Mouse (Mus musculus) midbrain, embryonic 11.5 days (tissue): Measurements from ENCODE around the gene Sgk1. TPM values are rescaled to one million over a fixed set of nuclear protein-coding genes. Genes with fewer than 3 reads are reported as not detected.

Experiments used
- ATAC-seq: fragments of 200-750 bp; cut with Nextera tagmentation; 2 replicates; pipeline ENCODE4 v1.8.0; 2017; ENCODE audit warnings: moderate TSS enrichment, moderate library complexity; ENCODE audit not compliant: low FRiP score
- DNase-seq: peaks from one replicate; pipeline ENCODE4 v3.0.0; 2015; ENCODE audit warnings: low spot score; ENCODE audit errors: missing footprints
- H3K27ac ChIP-seq: fragments of 300-500 bp; sonication (generic); 2 replicates; pipeline ENCODE4 v1.5.1; 2014; ENCODE audit warnings: low read depth, low read length
- H3K27me3 ChIP-seq: fragments of 300-500 bp; sonication (generic); 2 replicates; pipeline ENCODE4 v1.6.1; 2014; ENCODE audit warnings: mild to moderate bottlenecking, low read length, moderate library complexity, mixed read lengths; ENCODE audit not compliant: control insufficient read depth, insufficient read depth
- H3K36me3 ChIP-seq: fragments of 300-500 bp; sonication (generic); 2 replicates; pipeline ENCODE4 v1.6.1; 2014; ENCODE audit warnings: mild to moderate bottlenecking, low read length, moderate library complexity, mixed read lengths; ENCODE audit not compliant: control insufficient read depth, insufficient read depth
- H3K4me1 ChIP-seq: fragments of 300-500 bp; sonication (generic); 2 replicates; pipeline ENCODE4 v1.6.1; 2014; ENCODE audit warnings: low read length; ENCODE audit not compliant: control insufficient read depth, insufficient read depth
- H3K4me2 ChIP-seq: fragments of 300-500 bp; sonication (generic); 2 replicates; pipeline ENCODE4 v1.6.1; 2014; ENCODE audit warnings: mild to moderate bottlenecking, moderate library complexity
- H3K4me3 ChIP-seq: fragments of 300-500 bp; sonication (generic); 2 replicates; pipeline ENCODE4 v1.5.1; 2014; ENCODE audit warnings: low read depth, low read length
- H3K9ac ChIP-seq: fragments of 300-500 bp; sonication (generic); 2 replicates; pipeline ENCODE4 v1.6.1; 2014; ENCODE audit warnings: low read length
- H3K9me3 ChIP-seq: fragments of 300-500 bp; sonication (generic); 2 replicates; pipeline ENCODE4 v1.6.1; 2016; ENCODE audit warnings: low read length; ENCODE audit not compliant: control insufficient read depth
- WGBS: fragments of 180-500 bp; shearing (Covaris S2); extraction: QIAGEN DNeasy Blood & Tissue Kit; methylation state at CpG from one replicate; pipeline ENCODE4 v1.1.7; 2014; 5-methylcytosine and 5-hydroxymethylcytosine counted together
- polyA plus RNA-seq: library from polyadenylated mRNA; unstranded; fragments of >200 nt; fragmentation: Nextera tagmentation; extraction: Ambion mirVana; gene quantifications from 2 replicates; pipeline ENCODE4 v1.2.1, GENCODE M21; 2014

Sgk1 gene
- polyA plus RNA-seq, 1 experiment from 2014 or later: 20.8 TPM

DNA sequence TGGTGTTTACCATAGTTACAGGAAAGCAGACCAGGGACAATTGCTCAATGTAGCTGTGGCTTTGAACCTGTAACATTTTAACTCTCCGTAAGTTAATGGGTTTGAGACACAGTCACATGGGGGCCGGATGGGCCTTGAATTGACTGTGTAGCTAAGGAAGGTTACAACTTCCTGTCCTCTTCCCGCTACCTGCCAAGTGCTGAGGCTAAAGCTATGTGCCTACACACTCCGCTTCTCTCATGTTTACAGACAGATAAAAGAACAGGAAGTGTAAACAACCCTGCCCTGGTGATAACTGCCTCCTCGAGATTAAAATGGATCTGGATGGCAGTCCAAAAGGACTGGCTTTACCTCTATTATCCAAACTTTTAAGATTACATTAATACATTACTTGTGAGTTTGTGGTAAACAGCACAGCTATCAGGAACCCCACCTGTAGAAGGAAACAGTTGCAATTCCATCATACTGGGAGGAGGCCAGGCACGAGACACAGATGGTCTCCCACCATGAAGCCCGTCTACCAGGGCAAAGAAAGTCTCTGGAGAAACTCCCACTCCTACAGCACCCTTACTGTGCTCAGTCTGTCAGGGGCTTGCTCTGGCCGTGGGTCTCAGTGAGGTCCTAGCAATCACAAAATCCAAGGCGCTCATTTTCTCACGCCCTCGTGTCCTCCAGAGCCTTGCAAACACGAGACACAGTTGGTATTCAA, 54.7 kb downstream of the Sgk1 start:
- Histone ChIP-seq H3K27ac (no peak overlapping the region), H3K4me3 (no peak overlapping the region), H3K9me3 (no peaks in the 10 kb centered on the region), H3K27me3 (no peaks in the 10 kb centered on the region), H3K36me3 (no peaks in the 10 kb centered on the region), H3K4me2 (no peak overlapping the region), H3K9ac (no peak overlapping the region), H3K4me1 (peaks cover 5% of the 10 kb centered on the region)
- ATAC-seq (peak; percentile 35; the same call in 1 of the 2 replicates), DNase-seq (peak; percentile 21)
- WGBS: 47% methylated on average over 12 of the region's 12 CpGs

DNA sequence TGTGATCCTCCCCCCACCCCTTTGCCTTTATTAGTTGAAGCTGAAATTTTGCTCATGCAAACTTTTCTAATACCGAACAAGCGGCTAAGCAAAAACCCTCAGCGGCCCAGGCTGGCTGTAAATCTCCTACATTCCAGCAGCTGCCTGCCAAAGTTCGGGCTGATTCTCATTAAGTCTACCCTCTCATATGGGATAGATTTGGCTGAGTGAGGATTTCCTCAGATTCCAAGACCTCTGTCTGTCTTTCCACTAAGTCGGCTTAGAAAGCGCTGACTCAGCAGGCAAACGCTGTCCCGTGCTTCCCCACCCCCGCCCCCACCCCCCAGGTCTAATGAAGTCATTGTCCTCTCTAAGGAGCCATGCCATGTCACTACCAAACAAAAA, 55.2 kb downstream of the Sgk1 start:
- 11% methylated on average over 9 of the region's 9 CpGs for WGBS
- H3K27ac ChIP-seq: no peak overlapping the region
- no peak overlapping the region for H3K9ac ChIP-seq
- H3K27me3 ChIP-seq: no peaks in the 10 kb centered on the region
- H3K9me3 ChIP-seq: no peaks in the 10 kb centered on the region
- no peak overlapping the region for H3K4me3 ChIP-seq
- H3K4me2 ChIP-seq: no peak overlapping the region
- no peaks in the 10 kb centered on the region for H3K36me3 ChIP-seq
- peak; percentile 88 for DNase-seq
- ATAC-seq: peak; percentile 22; the same call in 1 of the 2 replicates
- peaks cover 5% of the 10 kb centered on the region for H3K4me1 ChIP-seq

DNA sequence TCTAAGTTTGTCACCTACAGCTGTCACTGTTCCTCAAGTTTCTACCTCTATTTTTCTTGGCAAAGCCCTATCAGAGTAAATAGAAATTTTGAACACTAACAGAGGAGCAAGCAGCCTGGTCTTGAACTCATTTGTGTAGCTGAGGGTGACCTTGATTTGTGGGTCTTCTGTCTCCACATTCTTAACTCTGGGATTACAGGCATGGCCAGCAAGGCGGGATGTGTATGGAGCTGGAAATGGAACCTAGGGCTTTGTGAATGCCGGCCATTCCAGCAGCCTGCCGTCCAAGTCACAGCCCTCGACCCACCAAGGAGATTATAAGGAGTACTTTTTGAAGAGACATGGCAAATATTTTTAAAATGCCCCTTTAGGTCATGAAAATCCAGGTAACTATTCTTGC, 56.2 kb downstream of the Sgk1 start:
- Histone ChIP-seq H3K27ac (no peak overlapping the region), H3K4me2 (no peak overlapping the region), H3K4me3 (no peak overlapping the region), H3K27me3 (no peaks in the 10 kb centered on the region), H3K9ac (no peak overlapping the region), H3K36me3 (no peaks in the 10 kb centered on the region), H3K4me1 (peaks cover 5% of the 10 kb centered on the region), H3K9me3 (no peaks in the 10 kb centered on the region)
- peak; percentile 81 for DNase-seq
- ATAC-seq: no peak
- WGBS: 67% methylated on average over 4 of the region's 4 CpGs

DNA sequence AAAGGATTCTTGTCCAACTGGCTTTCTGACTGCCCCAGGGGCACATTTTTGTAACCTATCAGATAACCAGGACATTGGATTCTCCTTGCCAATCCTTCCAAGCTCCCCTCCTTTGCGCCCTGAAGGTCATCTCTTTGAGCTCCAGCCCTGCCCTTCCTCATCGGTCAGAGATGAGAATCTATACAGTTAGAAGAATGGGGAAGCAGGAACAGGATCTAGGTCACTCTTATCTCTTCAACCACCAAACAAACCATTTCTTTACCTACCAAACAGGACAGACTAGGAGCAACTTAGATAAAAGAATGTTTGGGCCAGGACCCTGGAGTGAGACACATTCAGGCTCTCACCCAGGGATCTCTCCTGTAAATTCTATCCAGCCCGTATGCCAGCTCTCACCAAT, 59.3 kb downstream of the Sgk1 start:
- 75% methylated on average over 3 of the region's 3 CpGs for WGBS
- no peak for DNase-seq
- Histone ChIP-seq H3K27me3 (no peaks in the 10 kb centered on the region), H3K36me3 (no peaks in the 10 kb centered on the region), H3K4me3 (no peak overlapping the region), H3K4me2 (no peak overlapping the region), H3K27ac (no peak overlapping the region), H3K9ac (no peak overlapping the region), H3K4me1 (peaks cover 5% of the 10 kb centered on the region), H3K9me3 (no peaks in the 10 kb centered on the region)
- ATAC-seq: no peak

DNA sequence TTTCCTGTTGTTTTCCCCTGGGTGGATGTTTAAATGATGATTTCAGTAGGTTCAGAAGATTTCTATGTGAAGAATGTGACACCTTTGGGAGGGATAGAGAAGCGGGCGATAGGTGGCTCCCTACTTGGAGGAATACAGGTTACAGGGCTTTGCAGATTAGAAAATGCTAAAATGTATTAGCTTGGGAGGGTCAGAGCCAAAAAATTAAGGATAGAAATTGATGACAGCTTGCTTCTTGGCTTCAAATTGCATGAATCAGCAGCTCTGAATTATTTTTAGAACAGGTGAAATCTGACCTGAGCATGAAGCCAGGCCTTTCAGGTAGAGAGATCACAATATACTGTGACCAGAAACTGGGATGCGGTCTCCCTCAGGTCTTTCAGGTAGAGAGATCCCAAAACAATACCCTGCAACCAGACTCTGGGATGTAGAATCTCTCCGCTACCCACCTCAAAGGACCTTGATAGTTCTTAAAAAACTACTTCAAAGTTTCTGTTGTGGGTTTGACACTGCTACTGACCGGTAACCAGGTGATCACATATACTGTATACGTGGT, 61.2 kb downstream of the Sgk1 start:
- Histone ChIP-seq H3K27me3 (no peaks in the 10 kb centered on the region), H3K9ac (no peak overlapping the region), H3K9me3 (no peaks in the 10 kb centered on the region), H3K4me2 (no peak overlapping the region), H3K27ac (no peak overlapping the region), H3K4me3 (no peak overlapping the region), H3K36me3 (no peaks in the 10 kb centered on the region), H3K4me1 (no peaks in the 10 kb centered on the region)
- no peak for DNase-seq
- 93% methylated on average over 6 of the region's 6 CpGs for WGBS
- ATAC-seq: no peak

DNA sequence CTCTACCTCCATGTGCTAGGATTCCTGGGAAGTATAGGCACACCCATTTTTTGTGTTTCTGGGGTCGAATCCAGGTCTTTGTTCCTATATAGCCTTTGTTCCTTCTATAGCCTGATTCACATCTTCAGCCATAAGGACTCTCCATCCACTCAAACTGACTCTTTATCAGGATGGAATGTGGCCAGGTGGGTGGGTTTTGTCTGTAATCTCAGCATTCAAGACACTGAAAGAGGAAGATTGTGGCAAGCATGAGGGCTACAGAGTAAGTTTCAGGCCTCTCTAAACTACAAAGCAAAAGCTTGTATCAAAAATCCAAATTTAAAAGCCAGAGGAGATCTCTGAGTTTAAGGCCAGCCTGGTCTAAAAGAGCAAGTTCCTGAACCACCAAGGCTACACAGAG, 63.2 kb downstream of the Sgk1 start:
- H3K9me3 ChIP-seq: no peaks in the 10 kb centered on the region
- no peak overlapping the region for H3K9ac ChIP-seq
- H3K4me3 ChIP-seq: no peak overlapping the region
- H3K36me3 ChIP-seq: no peaks in the 10 kb centered on the region
- H3K4me2 ChIP-seq: no peak overlapping the region
- H3K27ac ChIP-seq: no peak overlapping the region
- ATAC-seq (no peak), DNase-seq (no peak)
- no peaks in the 10 kb centered on the region for H3K27me3 ChIP-seq
- no peaks in the 10 kb centered on the region for H3K4me1 ChIP-seq
- 75% methylated on average over 1 of the region's 1 CpGs for WGBS

DNA sequence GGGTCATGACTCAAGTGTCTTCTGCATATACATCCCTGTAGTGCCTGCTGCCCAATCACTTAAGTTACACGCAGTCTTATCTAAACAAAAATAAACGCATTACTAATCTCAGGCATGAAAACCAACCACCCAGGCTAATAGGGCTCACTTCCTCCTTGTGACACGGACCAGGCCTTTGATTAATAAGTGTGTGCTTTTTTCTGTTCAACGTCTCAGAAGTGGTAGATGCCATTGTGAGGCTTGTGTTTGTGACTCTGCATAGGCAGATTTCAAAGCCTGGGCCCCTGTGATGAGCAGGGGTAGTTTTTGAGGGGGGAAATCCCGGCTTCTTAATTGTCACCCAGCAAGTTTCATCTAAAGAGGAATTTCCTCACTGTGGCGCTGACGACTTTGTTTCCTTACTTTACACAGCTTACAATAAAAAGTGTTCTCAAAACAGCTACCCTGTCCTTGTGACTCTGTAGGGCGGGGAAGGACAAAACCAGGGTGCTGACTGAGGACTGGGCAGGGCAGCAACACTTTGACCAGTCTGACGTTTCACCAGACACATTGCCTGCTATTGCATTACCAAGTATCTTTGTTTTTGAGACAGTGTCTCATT, 64.9 kb downstream of the Sgk1 start:
- Histone ChIP-seq H3K36me3 (no peaks in the 10 kb centered on the region), H3K4me1 (no peaks in the 10 kb centered on the region), H3K9me3 (no peaks in the 10 kb centered on the region), H3K4me3 (no peak overlapping the region), H3K27ac (no peak overlapping the region), H3K9ac (no peak overlapping the region), H3K4me2 (no peak overlapping the region), H3K27me3 (no peaks in the 10 kb centered on the region)
- DNase-seq: no peak
- WGBS: 82% methylated on average over 9 of the region's 9 CpGs
- ATAC-seq: no peak

DNA sequence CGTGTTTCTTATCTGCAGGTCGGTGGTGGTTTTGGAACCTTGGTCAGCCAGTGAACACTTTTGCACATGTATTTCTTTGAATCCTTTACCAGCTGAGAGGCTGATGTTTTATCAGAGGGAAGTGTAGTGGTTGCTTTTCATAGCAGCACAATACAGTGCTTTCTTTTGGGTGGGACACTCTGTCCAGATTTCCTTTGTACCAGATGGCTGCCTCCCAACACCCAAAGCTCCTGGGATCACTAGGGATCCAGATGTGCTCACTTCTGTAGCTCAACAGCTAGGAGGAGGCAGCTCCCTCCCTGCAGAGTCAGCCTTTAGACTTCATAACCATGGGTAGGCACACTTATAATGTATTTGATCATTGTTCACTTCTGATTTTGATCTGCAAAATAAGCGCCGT, 70.5 kb downstream of the Sgk1 start:
- Histone ChIP-seq H3K4me3 (no peak overlapping the region), H3K4me2 (no peak overlapping the region), H3K4me1 (no peaks in the 10 kb centered on the region), H3K9ac (no peak overlapping the region), H3K9me3 (no peaks in the 10 kb centered on the region), H3K36me3 (no peaks in the 10 kb centered on the region), H3K27me3 (no peaks in the 10 kb centered on the region), H3K27ac (no peak overlapping the region)
- DNase-seq (no peak), ATAC-seq (no peak)
- 94% methylated on average over 4 of the region's 4 CpGs for WGBS

DNA sequence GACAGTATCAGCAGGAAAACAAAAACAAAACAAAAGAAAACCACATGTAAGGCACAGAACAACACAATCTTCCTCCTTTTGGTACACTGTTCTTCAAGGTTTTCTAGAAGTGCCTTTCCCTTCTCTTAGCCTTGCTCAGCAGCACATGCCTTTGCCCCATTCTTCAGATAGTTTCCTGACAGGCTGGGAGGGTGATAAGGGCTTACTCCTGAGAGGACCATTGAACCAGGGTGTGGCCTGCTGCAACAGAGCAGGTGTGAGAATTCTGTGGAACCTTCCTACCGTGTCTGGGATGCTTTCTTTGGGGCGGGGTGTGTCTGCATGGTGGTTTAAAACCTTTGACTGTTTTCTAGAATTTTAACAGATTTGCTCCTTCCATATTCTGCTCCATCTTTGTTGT, 79.1 kb downstream of the Sgk1 start:
- ATAC-seq (no peak), DNase-seq (no peak)
- Histone ChIP-seq H3K9ac (no peak overlapping the region), H3K4me2 (no peak overlapping the region), H3K36me3 (no peaks in the 10 kb centered on the region), H3K4me3 (no peak overlapping the region), H3K4me1 (no peaks in the 10 kb centered on the region), H3K9me3 (no peaks in the 10 kb centered on the region), H3K27me3 (no peaks in the 10 kb centered on the region), H3K27ac (no peak overlapping the region)
- WGBS: 92% methylated on average over 2 of the region's 2 CpGs
